Mouse (Mus musculus) C2C12 (cell line): Measurements from ENCODE around the gene Lca5l.

Experiments
- CTCF ChIP-seq: IDR thresholded peaks from one replicate; pipeline ENCODE4 v1.5.1; 2011; ENCODE audit not compliant: control insufficient read depth, insufficient read depth, insufficient read length
- MAX ChIP-seq: IDR thresholded peaks from one replicate; pipeline ENCODE4 v1.6.1; 2011; ENCODE audit warnings: mild to moderate bottlenecking, control low read depth
- MYOD1 ChIP-seq: IDR thresholded peaks from one replicate; pipeline ENCODE4 v1.6.1; 2011; ENCODE audit warnings: low read depth; ENCODE audit not compliant: control insufficient read depth, insufficient read length
- USF1 ChIP-seq: IDR thresholded peaks from one replicate; pipeline ENCODE4 v1.6.1; 2011; ENCODE audit warnings: low read depth, mild to moderate bottlenecking, control low read depth, moderate library complexity

DNA sequence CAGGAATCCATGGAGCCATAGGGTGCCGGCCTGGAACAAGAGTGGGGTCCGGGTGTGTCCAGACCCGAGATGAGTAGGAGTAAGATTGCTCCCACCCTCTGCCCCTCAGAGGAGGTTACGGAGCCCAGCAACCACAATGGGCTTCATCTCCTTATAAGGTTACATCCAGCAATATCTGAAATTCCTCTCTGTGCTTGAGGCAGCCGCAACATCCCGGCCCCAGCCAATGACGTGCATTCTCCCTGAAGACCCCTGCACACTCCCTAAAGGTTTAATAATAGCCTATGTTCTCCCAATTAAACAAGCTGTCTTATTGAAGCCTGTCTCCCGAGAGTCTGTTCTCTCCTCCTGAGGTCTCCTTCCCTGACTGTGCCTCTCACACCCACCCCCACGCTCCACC lies 42.8 kb downstream of the Lca5l start:
- TF ChIP-seq CTCF (no peak), MAX (no peak), USF1 (no peak), MYOD1 (no peak)
